Mouse (Mus musculus): ENCODE measurements around the gene Plet1. TPM values are rescaled to one million over a fixed set of nuclear protein-coding genes. Genes with fewer than 3 reads are reported as not detected.

The Plet1 gene
- polyA plus RNA-seq (2012; rRNA removed) = 0.58 and 0.90 TPM in 2 replicates

DNA sequence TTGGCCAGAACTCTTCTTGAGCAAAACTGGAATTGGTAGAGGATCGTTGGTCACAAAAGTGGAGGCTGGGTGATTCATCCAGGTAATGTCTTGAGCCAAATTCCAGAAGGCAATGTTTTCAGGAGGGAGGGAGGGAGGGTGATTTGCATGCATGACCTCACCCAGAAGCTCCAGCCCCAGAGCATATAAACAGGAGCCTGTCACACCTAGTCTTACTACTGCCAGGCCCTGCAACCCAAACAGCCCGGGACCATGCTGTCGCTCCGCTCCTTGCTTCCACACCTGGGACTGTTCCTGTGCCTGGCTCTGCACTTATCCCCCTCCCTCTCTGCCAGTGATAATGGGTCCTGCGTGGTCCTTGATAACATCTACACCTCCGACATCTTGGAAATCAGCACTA is at the start of gene Plet1:
Plet1 (plus strand) TSS at position 215 of the 400 bp plus-strand sequence.
- no peak for DNase-seq (ENCODE audit: extremely low spot score in 1 of 2, low spot score in 1 of 2)

DNA sequence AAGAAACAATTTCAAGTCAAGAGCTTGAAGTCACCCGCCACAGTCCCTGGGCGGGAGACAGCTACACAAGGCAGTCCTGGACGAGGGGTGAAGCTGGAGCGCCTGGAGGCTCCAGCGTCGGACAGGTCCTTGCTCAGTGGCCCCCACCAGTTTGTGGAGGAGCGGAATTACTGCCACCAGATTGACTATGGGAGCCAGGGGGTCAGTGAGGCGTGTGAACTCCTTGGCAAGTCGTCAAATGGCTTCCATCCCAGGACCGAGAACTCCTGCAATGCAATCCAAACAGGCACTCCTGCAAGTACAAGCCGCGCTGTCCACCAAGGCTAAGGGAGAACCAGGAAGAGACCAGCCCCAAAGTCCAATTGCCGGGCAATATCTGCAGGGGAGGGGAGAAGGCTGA is 45.3 kb upstream of the Plet1 start:
- peak in 1 of 2 experiments; percentile 35 for DNase-seq (ENCODE audit: extremely low spot score in 1 of 2, low spot score in 1 of 2)

DNA sequence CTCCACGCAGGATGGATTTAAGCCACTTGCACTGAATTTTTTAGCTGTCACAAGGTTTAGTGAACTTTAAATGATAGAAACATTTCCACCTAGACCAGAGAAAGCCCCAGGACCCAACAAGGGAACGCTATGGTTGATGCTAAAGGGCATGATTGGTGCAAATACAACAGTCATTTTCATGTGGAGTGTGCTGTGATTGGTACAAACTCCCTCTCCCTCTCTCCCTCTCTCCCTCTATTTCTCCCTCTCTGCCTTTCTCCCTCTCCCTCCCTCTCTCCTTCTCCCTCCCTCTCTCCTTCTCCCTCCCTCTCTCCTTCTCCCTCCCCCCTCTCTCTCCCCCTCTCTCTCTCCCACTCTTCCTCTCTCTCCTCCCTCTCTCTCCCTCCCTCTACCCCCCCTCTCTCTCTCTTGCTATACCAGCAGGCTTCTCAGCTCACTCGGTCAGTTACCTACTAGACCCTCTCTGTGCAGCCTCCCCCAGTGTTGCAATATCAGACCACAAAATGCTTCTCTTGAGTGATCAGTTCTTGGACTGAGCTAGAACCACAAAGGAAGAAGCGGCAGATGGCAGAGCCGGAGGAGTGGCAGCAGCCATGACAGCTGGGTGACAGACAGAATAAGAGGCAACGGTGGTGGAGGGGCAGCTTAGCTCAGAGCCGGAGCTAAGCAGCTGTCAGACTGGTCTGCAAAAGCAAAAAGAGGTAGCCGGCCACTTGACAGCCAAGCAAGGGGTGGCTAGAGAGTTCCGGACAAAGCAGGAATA is 42.7 kb upstream of the Plet1 start:
- DNase-seq (ENCODE audit: extremely low spot score in 1 of 2, low spot score in 1 of 2) = peak in 1 of 2 experiments; percentile 38

DNA sequence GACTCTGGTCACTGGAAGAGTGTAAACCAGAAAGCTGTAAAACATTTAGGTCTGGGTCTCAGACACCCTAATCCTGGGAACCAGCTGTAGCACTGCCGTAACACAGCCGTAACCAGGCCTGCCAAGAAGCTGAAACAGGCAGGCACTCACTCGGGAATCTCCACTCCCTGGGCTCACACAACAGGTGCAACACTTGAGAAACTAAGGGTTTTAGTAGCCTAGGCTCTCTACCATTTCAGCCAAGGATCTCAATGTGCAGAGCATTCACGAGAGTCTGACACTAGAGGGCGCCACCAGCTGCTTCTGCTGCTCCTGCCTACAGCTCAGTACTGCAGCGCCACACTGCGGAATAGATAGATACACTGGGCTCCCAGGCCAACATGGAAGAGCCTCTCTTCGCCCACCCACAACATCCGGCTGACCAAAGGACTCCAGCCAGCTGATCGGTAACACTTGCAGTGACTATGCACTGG is 42.0 kb upstream of the Plet1 start:
- peak; percentile 69 to 94 for DNase-seq (ENCODE audit: extremely low spot score in 1 of 2, low spot score in 1 of 2)

DNA sequence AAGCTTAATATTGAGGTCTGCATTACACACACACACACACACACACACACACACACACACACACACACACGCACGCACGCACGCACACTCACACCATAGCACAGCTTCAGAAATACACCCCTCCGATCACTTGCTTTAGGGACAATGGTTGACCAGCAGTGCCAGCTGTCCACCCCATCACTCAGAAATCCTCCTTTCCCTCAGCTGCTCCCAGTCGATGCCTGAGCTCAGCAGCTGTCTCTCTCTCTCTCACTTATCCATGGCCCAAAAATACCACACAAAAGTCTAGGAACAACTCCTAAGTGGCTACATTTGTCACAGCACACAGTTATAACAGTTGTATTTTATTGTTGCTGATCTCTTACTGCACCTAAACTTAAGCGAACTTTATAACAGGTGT is 36.7 kb upstream of the Plet1 start:
- no peak for DNase-seq (ENCODE audit: extremely low spot score in 1 of 2, low spot score in 1 of 2)

DNA sequence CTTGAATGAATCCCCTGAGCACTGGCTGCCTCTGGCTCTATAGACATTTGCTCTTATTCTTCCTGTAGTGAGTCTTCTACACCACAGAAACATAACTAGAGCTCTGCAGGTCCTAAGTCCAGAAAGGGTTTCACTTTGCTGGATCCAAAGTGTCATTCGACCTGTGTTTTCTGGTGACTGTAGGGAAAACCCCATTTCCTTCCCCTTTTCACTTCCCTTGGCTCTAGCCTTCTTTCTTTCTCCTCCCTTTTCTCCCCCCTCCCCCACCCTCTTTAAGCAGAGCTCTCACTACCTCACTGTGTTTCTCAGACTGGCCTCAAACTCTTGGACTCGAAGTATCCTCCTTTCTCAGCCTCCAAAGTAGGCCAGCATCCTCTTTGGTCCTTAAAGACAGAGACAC is 34.8 kb upstream of the Plet1 start:
- no peak for DNase-seq (ENCODE audit: extremely low spot score in 1 of 2, low spot score in 1 of 2)

DNA sequence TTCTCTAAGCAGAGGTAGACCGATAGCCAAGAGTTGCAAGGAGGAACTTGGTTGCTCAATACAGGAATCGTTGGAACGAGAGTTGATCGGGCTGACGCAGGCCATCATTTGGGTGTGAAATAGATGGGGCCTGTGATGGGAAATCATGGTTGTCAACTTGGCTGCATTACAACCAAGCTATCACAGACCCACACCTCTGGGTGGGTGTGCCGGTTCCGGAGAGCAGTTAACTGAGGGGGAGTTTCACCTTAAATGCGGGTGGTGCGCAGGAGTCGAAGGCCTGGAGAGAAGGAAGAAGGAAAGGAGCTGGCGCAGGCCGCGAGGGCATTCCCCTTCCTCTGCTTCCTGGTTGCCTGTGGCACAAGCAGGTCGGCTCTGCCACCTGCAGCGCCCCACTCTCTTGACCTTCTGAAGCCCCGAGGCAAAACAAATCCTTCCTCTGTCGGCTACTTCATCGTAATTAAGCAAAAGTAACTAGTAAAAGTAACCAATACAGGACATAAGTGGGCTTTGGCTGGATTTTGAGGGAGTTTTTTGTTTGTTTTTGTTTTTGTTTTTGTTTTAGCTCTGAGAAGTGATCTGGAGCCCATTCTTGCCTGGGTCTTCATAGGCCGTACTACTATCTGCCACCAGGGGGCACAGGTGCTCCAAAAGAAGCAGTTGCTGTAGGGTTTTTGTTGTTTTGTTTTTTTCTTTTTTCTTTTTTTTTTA is 31.7 kb upstream of the Plet1 start:
- DNase-seq (ENCODE audit: extremely low spot score in 1 of 2, low spot score in 1 of 2) = peak in 1 of 2 experiments; percentile 83

DNA sequence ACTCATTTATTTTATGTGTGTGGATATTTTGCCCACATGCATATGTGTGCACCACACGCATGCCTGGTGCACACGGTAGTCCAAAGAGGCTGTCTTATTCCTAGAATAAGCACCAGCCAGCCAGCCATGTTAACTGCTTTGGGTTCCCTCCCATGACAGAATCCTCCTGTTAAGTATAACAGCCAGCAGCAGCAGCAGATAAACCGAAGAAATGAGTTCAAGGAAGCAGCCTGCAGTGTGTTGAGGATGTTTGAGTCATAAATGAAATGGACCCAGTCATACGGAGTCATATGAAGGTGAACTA is 31.2 kb upstream of the Plet1 start:
- no peak for DNase-seq (ENCODE audit: extremely low spot score in 1 of 2, low spot score in 1 of 2)

DNA sequence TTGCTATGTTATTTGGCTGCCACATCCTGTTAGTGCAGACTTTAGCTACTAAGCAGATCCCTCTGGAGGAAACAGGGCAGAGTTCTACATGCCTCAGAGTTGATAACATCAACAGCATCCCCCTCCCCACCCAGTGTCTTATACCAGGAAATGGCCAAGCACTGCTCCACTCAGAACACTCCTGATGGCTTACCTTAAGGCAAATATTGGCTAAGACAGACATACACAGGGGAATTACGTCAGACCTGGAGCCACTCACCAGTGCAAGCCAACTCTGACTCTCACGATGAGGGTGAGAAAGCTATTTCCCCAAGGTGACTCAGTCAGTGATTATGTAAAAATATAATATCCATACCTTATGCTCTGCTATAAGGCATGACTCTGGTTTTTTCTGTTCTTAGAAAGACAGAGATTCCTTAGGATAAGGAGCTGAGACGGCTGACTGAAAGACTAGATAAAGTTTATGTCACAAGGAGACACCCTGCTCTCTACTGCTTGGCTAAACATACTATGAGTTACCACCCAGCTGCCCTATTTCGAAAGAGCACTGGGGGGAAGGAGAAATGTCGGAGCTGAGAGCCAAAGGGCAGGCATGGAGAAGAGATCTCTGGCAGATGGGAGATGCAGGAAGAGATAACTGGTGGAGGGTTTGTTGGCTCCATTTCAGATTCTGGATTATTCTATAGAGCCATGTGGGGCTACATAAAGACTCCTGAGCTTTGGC is 23.8 kb upstream of the Plet1 start:
- DNase-seq (ENCODE audit: extremely low spot score in 1 of 2, low spot score in 1 of 2) = no peak

DNA sequence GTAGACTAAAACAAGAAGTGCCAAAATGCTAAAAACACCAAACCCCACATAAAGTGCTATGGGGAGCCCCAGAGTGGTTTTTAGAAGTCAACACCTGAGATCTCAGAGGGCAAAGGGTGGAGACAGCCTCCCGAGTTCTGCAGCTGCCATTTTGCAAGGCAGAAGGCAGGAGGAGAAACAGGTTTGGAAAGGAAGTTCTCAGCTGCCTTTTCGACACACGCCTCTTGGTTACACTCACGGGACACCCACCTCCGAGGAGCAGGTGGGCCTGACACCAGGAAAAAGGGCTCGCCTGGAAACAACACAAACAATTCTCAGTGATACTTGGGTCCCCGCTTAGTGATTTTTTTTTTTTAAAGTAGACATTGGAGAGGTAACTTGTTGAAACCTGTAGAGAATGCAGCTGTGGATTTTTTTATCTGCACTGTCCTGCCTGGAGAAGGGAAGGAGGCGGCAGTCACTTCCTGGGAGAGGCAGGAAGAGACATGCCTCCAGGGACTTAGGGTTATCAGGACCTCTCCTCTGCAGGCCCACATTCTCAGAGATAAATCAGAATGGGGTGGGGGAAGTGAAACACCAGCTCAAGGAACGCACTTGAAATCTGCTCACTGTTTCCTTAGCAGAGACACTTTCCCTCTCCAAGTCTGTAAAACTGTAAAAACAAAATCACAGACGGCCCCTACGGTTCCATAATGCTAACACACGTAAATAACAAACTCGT is 23.0 kb upstream of the Plet1 start:
- no peak for DNase-seq (ENCODE audit: extremely low spot score in 1 of 2, low spot score in 1 of 2)

DNA sequence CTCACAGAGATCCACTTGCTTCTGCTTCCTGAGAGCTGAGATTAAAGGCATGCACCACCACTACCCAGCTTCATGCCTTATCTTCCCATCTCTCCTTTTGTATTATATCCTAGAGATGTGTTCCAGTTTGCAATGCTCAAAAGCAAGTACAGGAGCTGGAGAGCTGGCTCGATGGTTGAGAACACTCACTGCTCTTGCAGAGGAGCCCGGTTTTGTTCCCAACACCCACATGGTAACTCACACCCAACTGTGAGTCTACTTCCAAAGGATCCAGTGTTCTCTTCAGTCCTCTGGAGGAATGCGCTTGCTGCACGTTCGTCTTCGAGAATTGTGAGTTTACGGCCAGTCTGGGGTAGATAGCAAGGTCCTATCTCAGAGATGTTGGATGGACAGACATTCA is 19.0 kb upstream of the Plet1 start:
- DNase-seq (ENCODE audit: extremely low spot score in 1 of 2, low spot score in 1 of 2) = no peak

DNA sequence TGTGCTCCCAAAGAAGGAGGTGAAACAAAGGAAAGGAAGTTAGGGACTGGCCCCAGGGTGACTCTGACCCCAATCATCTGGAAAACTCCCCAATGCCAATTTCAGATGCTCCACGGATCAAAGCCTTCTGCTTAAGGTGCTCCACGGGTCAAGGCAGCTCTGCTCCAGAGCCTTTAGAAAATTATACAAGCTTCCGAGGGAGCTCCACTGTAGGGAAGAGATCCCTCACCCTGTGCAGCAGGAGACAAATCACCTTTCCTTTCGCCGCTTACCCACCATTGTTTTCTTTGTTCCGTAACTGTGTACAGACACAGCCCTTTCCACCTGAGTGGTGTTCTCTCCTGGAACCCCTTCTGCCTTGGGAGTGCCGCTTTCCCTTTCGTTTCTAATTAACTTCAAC is 18.6 kb upstream of the Plet1 start:
- DNase-seq (ENCODE audit: extremely low spot score in 1 of 2, low spot score in 1 of 2) = no peak

DNA sequence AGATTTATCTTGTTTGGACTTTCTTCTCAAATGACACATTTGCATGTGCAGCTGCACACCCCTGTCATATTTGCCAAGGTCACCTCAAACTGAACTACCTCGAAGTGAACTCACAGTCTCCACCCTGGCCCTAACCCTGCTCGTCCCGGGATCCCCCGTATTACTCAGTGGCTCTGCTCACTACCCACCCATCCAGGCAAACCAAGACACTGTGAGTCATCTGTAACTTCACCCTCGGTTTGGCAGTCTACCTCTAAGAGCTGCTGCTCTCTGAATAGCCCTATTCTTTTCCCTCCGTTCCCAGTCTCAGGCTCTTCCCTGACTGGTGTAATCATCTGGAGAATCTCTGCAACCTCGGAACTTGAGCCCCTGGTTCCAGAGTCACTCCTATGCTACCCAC is 17.7 kb upstream of the Plet1 start:
- DNase-seq (ENCODE audit: extremely low spot score in 1 of 2, low spot score in 1 of 2) = no peak

DNA sequence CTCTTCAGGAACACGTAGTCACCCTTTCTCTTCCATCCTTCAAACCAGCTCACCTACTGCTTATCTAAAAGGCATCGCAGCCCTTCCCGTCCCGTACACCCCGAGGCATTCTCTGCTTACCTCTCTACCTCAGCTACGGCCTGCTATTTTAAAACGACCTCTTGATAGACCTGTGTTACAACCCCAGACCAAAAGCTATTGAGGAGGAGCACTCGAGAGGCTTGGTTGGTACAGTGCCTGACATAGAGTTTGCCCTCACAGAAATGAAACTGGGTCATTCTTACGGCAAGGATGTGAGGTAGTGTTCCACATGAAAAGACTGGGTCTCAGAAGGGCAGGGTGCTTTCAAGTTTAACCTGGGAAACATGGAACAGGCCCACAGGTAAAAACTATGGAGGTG is 17.1 kb upstream of the Plet1 start:
- no peak for DNase-seq (ENCODE audit: extremely low spot score in 1 of 2, low spot score in 1 of 2)

DNA sequence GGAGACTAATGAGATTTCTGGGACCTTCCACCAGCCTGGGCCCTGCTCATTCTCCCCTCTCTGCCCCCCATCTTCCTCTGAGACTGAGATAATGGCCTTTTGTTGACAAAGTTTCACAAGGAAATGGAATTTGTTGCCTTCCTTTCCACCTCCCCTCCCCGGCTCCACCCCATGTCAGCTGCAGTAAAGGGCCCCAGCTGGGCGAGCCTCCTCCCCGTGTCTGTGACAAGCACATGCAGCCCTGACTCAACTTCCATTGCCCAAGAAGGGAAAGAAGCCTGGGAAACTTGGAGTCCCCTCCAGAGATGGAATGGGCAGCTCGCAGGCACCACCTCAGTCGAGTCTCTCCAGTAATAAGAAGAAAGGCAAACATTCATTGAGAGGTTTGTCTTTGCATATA is 15.5 kb upstream of the Plet1 start:
- DNase-seq (ENCODE audit: extremely low spot score in 1 of 2, low spot score in 1 of 2) = no peak

DNA sequence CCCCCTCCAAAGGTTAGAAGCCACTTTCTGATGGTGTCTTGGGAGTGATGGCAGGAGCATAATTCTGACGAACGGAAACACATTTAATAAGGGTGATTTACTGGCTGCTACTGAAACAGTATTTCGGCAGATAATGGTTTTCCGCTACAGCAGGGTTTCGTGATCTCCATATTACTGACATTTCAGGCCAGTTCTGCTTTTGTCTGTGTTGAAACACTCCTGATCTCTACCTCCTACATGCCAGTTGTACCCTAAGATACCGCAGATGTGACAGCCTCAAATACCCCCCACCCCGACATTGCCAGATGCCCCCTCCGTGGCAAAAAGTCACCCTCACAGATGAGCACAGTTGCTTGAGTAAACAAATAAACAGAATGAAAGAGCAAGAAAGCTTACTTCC is 14.8 kb upstream of the Plet1 start:
- no peak for DNase-seq (ENCODE audit: extremely low spot score in 1 of 2, low spot score in 1 of 2)

DNA sequence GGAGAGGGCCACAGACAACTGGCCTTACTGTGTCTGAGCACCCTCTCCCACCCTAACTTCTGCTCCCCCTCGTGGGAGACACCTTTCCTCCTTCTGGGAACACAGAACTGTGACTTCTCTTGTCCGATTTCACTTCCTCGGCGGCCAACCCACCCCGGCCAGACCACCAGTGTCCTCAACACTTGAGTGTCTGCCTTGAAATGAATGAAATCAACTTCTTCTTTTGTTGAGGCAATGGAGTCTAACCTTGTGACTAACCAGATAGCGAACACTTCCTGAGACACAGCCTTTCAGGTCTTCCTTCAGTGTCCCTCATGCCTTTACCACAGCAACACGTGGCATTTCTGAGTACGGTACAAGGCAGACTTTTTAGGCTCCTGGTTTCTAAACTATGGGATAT is 11.6 kb upstream of the Plet1 start:
- DNase-seq (ENCODE audit: extremely low spot score in 1 of 2, low spot score in 1 of 2) = no peak

DNA sequence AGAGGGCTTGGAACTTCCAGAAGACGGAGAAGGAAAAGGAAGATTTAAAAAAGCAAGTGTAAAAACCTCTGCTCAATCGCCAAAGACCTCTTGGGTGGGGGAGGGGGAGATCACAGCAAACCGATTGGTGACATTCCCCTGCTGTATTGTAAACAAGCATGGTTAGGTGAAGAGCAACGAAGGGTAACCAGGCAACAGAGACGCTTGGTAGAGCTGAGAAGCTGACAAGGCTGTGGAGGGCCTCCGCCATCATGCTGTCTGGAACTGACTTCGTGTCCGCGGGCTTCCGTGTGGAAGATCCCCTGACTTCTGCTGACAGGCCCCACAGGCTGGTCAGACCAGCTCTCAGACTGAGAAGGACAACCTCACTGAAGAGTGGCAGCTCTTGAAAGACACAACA is 8.8 kb upstream of the Plet1 start:
- DNase-seq (ENCODE audit: extremely low spot score in 1 of 2, low spot score in 1 of 2) = no peak

DNA sequence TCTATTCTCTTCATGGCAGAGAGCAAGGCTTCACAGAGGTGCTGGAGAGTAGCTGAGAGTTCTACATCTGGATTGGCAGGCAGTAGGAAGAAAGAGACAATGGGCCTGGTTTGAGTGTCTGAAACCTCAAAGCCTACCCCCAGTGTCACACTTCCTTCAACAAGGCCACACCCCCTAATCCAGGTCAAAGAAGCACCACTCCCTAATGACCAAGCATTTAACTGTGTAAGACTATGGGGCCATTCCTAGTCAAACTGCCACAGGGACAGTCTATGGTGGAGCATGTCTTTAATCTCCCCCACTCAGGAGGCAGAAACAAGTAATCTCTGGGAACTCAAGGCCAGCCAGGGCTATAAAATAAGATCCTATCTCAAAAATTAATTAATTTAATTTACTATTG is 3.5 kb upstream of the Plet1 start:
- no peak for DNase-seq (ENCODE audit: extremely low spot score in 1 of 2, low spot score in 1 of 2)

DNA sequence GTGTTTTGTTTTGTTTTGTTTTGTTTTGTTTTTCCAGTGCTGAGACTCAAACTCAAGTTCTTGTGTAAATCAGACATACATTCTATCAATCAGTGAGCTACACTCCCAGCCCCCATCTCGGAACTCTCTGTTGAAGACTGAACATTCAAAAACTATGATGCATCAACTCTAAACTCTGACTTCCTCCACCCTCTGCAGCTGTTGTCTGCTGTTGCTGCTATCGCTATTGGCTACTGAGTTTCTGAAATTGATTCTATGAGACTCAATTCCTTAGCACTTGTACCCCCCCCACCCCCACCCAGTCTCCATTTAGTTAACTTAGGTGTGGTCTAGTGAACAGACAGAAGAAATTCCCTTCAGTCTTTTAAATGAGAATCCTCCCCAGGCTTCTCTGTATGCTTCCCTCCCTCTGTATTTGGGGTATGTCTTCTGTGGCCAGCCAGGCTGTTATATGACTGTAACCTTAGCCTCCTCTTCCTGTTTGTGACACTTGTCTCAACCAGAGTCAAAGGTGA is 2.7 kb upstream of the Plet1 start:
- DNase-seq (ENCODE audit: extremely low spot score in 1 of 2, low spot score in 1 of 2) = no peak

DNA sequence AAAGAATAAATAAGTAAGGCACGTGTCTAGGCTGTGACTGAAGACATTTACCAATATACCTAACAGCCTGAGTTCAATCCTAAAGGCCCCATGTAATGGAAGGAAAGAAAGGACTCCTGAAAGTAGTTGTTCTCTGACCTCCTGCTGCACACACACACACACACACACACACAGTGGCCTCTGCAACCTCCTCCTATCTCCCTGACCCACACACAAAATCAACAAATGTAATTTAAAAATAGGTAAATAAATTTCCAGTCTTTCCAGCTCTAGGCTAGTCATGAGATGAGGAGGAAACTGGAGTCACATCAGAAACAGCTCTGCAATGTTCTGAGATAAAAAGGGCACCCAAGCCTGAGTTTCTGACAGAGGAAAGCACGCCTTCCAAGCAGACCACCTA is 548 bp upstream of the Plet1 start:
- DNase-seq (ENCODE audit: extremely low spot score in 1 of 2, low spot score in 1 of 2) = no peak
